Mouse (Mus musculus) spleen, adult 2 months (tissue): ENCODE data around the gene Dhx57.

ENCODE experiments used
- CTCF ChIP-seq: fragments of 200-500 bp; IDR thresholded peaks from 2 replicates; pipeline ENCODE4 v1.5.1; 2011; ENCODE audit warnings: mild to moderate bottlenecking, inconsistent platforms; ENCODE audit not compliant: insufficient read depth, insufficient read length, insufficient replicate concordance; ENCODE audit errors: extremely low read depth
- POLR2A ChIP-seq: fragments of 200-500 bp; IDR thresholded peaks from 2 replicates; pipeline ENCODE4 v1.6.1; 2011; ENCODE audit warnings: low read depth, low read length, inconsistent platforms

DNA sequence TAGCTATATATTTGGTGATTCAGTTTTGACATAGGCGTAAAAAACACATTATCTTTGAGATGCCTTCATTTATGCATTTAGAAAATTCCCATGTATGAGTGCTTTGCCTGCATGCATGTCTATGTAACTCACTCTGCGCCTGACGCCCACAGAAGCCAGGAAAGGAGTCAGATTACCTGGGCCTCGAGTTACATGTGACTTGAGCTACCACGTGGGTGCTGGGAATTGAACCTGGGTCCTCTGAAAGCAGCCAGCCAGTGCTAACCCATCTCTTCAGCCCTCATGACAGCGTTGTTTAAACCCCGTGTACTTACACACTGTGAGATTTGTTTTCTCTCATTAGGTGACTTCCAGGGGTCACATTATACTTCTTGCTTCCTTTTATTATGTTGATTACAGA, 34.2 kb upstream of the Dhx57 start:
- no peak for TF ChIP-seq CTCF
- no peak for TF ChIP-seq POLR2A
